Mouse (Mus musculus) adrenal gland, adult 2 months (tissue): ENCODE results near the gene Ssx2ip. TPM values are rescaled to one million over a fixed set of nuclear protein-coding genes. Genes with fewer than 3 reads are reported as not detected.
"Not testable (repeated sequence)": the region's sequence is repeated elsewhere in the genome, so short reads cannot be mapped to it uniquely, and the experiment has no call there.

Source experiments
- DNase-seq: peaks from one replicate; pipeline ENCODE4 v3.0.0; 2021
- polyA plus RNA-seq: library from polyadenylated mRNA; depleted of rRNA; stranded (reverse); fragments of >200 nt; gene quantifications from 2 replicates; pipeline ENCODE4 v1.2.3, GENCODE M21; 2012
- total RNA-seq, 2 experiments: library from RNA; stranded (reverse); gene quantifications; 2 replicates each; pipeline ENCODE4 v1.2.3; 2021

The Ssx2ip gene
- total and polyA plus RNA-seq, 3 experiments, result 1.6 to 10.1 (median 5.1) TPM

- DNase-seq, result no peak
These were observed 672 bp upstream of the Ssx2ip start for GRCm38 (mm10) chr3:146403770-146404169.

- no peak for DNase-seq
These were observed 968 bp downstream of the Ssx2ip start for GRCm38 (mm10) chr3:146405213-146406006.

GRCm38 (mm10) chr3:146406007-146406341, 1.5 kb downstream of the Ssx2ip start:
- no peak for DNase-seq

GRCm38 (mm10) chr3:146407086-146407721, 2.8 kb downstream of the Ssx2ip start:
- DNase-seq, result no peak

- DNase-seq, result no peak
These were observed 5.7 kb downstream of the Ssx2ip start for GRCm38 (mm10) chr3:146410114-146410513.

GRCm38 (mm10) chr3:146412008-146412407, 7.6 kb downstream of the Ssx2ip start:
- DNase-seq, result no peak

GRCm38 (mm10) chr3:146412480-146412879, 8.0 kb downstream of the Ssx2ip start:
- no peak for DNase-seq

GRCm38 (mm10) chr3:146413016-146413415, 8.6 kb downstream of the Ssx2ip start:
- DNase-seq, result no peak

GRCm38 (mm10) chr3:146413992-146414391, 9.6 kb downstream of the Ssx2ip start:
- DNase-seq, result no peak

- DNase-seq, result no peak
These were observed 10.1 kb downstream of the Ssx2ip start for GRCm38 (mm10) chr3:146414555-146414954.

- no peak for DNase-seq
These were observed 13.4 kb downstream of the Ssx2ip start for GRCm38 (mm10) chr3:146417873-146418272.

- DNase-seq, result no peak
These were observed 14.5 kb downstream of the Ssx2ip start for GRCm38 (mm10) chr3:146418901-146419300.

GRCm38 (mm10) chr3:146419534-146419933, 15.1 kb downstream of the Ssx2ip start:
- DNase-seq, result no peak

GRCm38 (mm10) chr3:146419992-146420537, 15.6 kb downstream of the Ssx2ip start:
- no peak for DNase-seq

GRCm38 (mm10) chr3:146421787-146422186, 17.3 kb downstream of the Ssx2ip start:
- DNase-seq, result no peak

GRCm38 (mm10) chr3:146423710-146424109, 19.3 kb downstream of the Ssx2ip start:
- no peak for DNase-seq

GRCm38 (mm10) chr3:146424306-146424900, 20.0 kb downstream of the Ssx2ip start:
- no peak for DNase-seq

GRCm38 (mm10) chr3:146425902-146426301, 21.5 kb downstream of the Ssx2ip start:
- DNase-seq, result no peak

- no peak for DNase-seq
These were observed 22.0 kb downstream of the Ssx2ip start for GRCm38 (mm10) chr3:146426489-146426888.

- not testable (repeated sequence) for DNase-seq
These were observed 28.6 kb downstream of the Ssx2ip start for GRCm38 (mm10) chr3:146433063-146433462.

GRCm38 (mm10) chr3:146433681-146434350, 29.4 kb downstream of the Ssx2ip start:
- no peak for DNase-seq

- DNase-seq, result no peak
These were observed 30.2 kb downstream of the Ssx2ip start for GRCm38 (mm10) chr3:146434686-146435085.
